In the genomic region with DNA sequence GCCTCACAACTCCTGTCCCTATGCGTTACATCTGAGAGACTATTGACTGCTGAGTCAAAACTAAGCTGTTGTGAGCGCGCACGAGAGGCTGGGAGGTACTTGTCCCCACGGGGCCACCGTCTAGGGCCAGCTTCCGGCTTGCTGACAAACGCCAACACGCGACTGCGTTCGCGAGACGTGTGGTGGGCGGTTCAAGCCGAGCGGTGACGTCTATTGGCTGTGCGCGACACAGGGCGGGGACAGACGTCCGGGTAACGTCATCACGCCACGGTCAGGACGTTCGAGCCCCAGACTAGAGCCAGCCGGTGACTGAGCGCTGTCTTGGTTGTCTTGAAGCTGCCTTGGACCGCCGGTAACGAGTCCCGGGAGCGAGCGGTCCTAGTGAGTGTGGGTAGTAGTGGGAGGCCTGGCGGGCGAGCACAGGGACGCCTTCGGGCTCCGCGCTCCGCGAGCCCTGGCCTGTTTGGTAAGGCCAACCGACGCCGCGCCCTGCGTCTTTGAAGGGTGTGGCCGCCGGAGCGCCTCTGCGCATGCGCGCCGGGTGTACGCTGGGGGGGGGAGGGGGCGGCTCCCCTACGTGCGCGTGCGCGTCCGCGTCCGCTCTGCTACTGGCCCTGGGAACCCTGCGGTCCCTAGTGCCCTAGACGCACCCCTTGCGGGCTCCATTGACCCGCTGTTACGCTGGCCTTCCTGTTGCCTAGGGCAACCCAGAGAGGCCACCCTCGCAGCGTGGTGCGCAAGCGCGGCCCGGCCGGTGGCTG, we compare ENCODE assay signal across 8 mouse cellular contexts. TPM values are rescaled to one million over a fixed set of nuclear protein-coding genes. Genes with fewer than 3 reads are reported as not detected.
DNase-seq lines count a peak whose midpoint lies in the region; ATAC-seq and TF ChIP-seq lines count a peak whose summit lies in the region.

TSS of gene Leng8 (plus strand) at position 269 of the 761 bp plus-strand sequence.

- peak within 1 kb of the TSS; percentile 78 for H3K4me2 ChIP-seq in kidney, embryonic 14.5 days (replicated peaks; ENCODE audit: low read depth, low read length)
- peak within 1 kb of the TSS; percentile 74 for H3K4me2 ChIP-seq in limb, embryonic 15.5 days

- peak; percentile 99 for DNase-seq in A20 (ENCODE audit: low read depth, low spot score)
- DNase-seq in heart, adult 9 months (ENCODE audit: low spot score in 2 of 2), result peak; percentile 99 to 100
- peak; percentile 98 to 99 for DNase-seq in monocyte, adult 2 months (ENCODE audit: low read depth in 1 of 2, low spot score in 2 of 2)
- peak; percentile 98 to 99 for DNase-seq in spleen, postnatal 36 days (ENCODE audit: low spot score in 2 of 2)

- TF ChIP-seq POLR2A in bone marrow macrophage, adult 2 months (IDR thresholded peaks at IDR 0.05; ENCODE audit: borderline replicate concordance, low read depth, low read length), result peak; percentile 43; the same call in 1 of the 2 replicates
- peak; percentile 75 for TF ChIP-seq POLR2A in embryonic fibroblast, embryonic 13.5 days (IDR thresholded peaks at IDR 0.05; ENCODE audit: low read depth, low read length)

- under 1% methylated on average over 71 of the region's 78 CpGs for WGBS in kidney, embryonic 14.5 days
- under 1% methylated on average over 67 of the region's 78 CpGs for WGBS in limb, embryonic 15.5 days

- H3K4me3 ChIP-seq in bone marrow macrophage, adult 2 months (ENCODE audit: insufficient read depth, low read length), result peak within 1 kb of the TSS; percentile 95
- H3K4me3 ChIP-seq in embryonic fibroblast, embryonic 13.5 days (ENCODE audit: insufficient read depth, low read length), result peak within 1 kb of the TSS; percentile 74
- peak within 1 kb of the TSS; percentile 86 for H3K4me3 ChIP-seq in kidney, embryonic 14.5 days (ENCODE audit: low read length)
- peak within 1 kb of the TSS; percentile 93 for H3K4me3 ChIP-seq in limb, embryonic 15.5 days

- no peak for TF ChIP-seq CTCF in bone marrow macrophage, adult 2 months (IDR thresholded peaks at IDR 0.05; ENCODE audit: low read depth, low read length)
- TF ChIP-seq CTCF in embryonic fibroblast, embryonic 13.5 days (IDR thresholded peaks at IDR 0.05; ENCODE audit: borderline replicate concordance, insufficient read depth, low read length), result no peak

- no peaks in the 10 kb centered on the region for H3K27me3 ChIP-seq in kidney, embryonic 14.5 days (ENCODE audit: control insufficient read depth, insufficient read depth, low read length)
- H3K27me3 ChIP-seq in limb, embryonic 15.5 days, result no peaks in the 10 kb centered on the region

- H3K27ac ChIP-seq in bone marrow macrophage, adult 2 months (ENCODE audit: insufficient read depth, low read depth, low read length), result peak within 1 kb of the TSS; percentile 90
- H3K27ac ChIP-seq in embryonic fibroblast, embryonic 13.5 days (ENCODE audit: insufficient read depth, low read length), result peak within 1 kb of the TSS; percentile 82
- H3K27ac ChIP-seq in kidney, embryonic 14.5 days (ENCODE audit: low read depth, low read length), result peak within 1 kb of the TSS; percentile 93
- peak within 1 kb of the TSS; percentile 96 for H3K27ac ChIP-seq in limb, embryonic 15.5 days

- peaks cover 18% of the 10 kb centered on the region for H3K4me1 ChIP-seq in bone marrow macrophage, adult 2 months (ENCODE audit: control insufficient read depth, insufficient read depth, low read length)
- 0 out of 2 replicates have a peak, but pooled peaks cover 3% of the 10 kb centered on the region for H3K4me1 ChIP-seq in embryonic fibroblast, embryonic 13.5 days (ENCODE audit: control insufficient read depth, insufficient read depth, low read length)
- peaks cover 6% of the 10 kb centered on the region; the same call in 1 of the 2 replicates for H3K4me1 ChIP-seq in kidney, embryonic 14.5 days (ENCODE audit: control insufficient read depth, insufficient read depth, low read length)
- peaks cover 17% of the 10 kb centered on the region for H3K4me1 ChIP-seq in limb, embryonic 15.5 days

- peak within 1 kb of the TSS; percentile 83 for H3K9ac ChIP-seq in kidney, embryonic 14.5 days (ENCODE audit: low read depth, low read length)
- peak within 1 kb of the TSS; percentile 89 for H3K9ac ChIP-seq in limb, embryonic 15.5 days

- peak; percentile 98 for ATAC-seq in kidney, embryonic 14.5 days (ENCODE audit: low FRiP score, low TSS enrichment)
- ATAC-seq in limb, embryonic 15.5 days (ENCODE audit: insufficient number of reproducible peaks, low FRiP score, low TSS enrichment, low read depth), result peak; percentile 99

- H3K9me3 ChIP-seq in kidney, embryonic 14.5 days (ENCODE audit: control insufficient read depth, low read length), result no peaks in the 10 kb centered on the region
- H3K9me3 ChIP-seq in limb, embryonic 15.5 days, result no peaks in the 10 kb centered on the region

- peaks cover 40% of the 10 kb centered on the region for H3K36me3 ChIP-seq in kidney, embryonic 14.5 days (ENCODE audit: control insufficient read depth, insufficient read depth, low read length)
- peaks cover 35% of the 10 kb centered on the region for H3K36me3 ChIP-seq in limb, embryonic 15.5 days

RNA-seq across cellular contexts. Expression of gene Leng8, which starts in this region (rescaled TPM):
- 126 and 153 TPM in 2 replicates for polyA plus RNA-seq in bone marrow macrophage, adult 2 months (2012; ENCODE audit: insufficient read depth, insufficient read length, missing spikeins)
- polyA plus RNA-seq in embryonic fibroblast, embryonic 13.5 days (2011; ENCODE audit: insufficient read length, low read depth, missing spikeins), result 62.7 and 81.4 TPM in 2 replicates
- polyA plus RNA-seq in kidney, embryonic 14.5 days (2014; fragmentation: Nextera tagmentation; extraction: Ambion mirVana), result 45.0 and 48.7 TPM in 2 replicates
- 56.7 and 57.3 TPM in 2 replicates for polyA plus RNA-seq in limb, embryonic 15.5 days (2015; fragmentation: Nextera tagmentation; extraction: Ambion mirVana)

Comparison
In these comparisons a context has a peak if more than half of its experiments do, and no peak if none do; other contexts are left out.
1. Peak in every context shown above with its lines: DNase-seq, ATAC-seq, H3K4me3 ChIP-seq and H3K27ac ChIP-seq.